Mouse (Mus musculus): Measurements from ENCODE around the gene Ccdc117.
"Not testable (repeated sequence)": the region's sequence is repeated elsewhere in the genome, so short reads cannot be mapped to it uniquely, and the experiment has no call there.

Gene Ccdc117

DNA sequence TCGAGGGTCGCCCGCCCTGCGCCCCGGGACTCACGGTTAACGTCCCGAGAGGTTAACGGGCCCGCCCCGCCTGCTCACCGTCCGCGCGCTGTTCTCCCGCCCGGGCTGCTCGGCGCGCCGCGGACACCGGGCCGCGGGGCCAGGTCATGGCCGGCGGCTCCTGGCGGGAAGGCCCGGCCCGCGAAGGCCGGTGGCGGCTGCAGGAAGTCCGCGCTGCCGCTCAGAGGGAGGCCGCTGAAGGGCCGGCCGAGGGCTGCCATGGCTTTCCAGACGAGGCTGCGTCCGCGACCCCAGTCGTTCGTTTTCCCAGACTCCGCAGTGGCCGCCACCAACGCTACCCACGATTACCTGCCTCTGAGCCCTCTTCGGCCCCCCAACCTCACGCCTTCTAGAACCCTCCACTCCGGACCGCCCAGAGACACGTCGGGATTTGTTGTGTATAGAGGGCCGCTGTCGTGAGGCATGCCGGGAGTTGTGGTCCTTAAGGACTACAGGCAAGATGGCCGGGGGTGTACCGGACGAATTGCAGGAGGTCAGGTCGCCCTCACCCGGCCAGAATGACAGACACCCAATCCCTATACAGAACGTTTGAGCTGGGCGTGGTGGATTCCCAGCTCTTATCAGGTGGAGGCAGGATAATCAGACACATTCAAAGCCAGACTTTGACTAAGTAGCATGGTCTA, at the start of gene Ccdc117:
Gene Ccdc117 (minus strand): TSS at position 389 of the 683 bp plus-strand sequence.
- DNase-seq (ENCODE audit: low spot score in 2 of 2) = peak; percentile 80 to 83

DNA sequence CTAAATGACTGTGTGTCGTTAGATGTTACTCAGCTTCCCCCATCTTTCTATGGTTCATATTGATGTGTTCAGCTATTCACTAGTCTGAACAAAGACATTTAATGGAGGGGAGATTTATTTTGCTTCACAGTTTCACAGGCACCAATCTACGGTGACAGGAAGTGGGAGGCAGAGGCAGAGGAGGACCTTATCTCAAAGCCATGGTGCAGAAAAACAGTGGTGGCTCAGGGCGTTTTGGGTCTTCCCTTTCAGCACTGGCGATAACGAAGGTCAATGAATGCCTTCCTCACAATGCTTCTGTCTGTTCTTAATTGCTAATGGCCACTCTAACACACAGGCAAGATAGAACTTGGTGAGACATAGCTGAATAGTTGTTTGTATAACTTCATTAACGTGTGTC, 33.1 kb upstream of the Ccdc117 start:
- no peak for DNase-seq (ENCODE audit: low spot score in 2 of 2)

DNA sequence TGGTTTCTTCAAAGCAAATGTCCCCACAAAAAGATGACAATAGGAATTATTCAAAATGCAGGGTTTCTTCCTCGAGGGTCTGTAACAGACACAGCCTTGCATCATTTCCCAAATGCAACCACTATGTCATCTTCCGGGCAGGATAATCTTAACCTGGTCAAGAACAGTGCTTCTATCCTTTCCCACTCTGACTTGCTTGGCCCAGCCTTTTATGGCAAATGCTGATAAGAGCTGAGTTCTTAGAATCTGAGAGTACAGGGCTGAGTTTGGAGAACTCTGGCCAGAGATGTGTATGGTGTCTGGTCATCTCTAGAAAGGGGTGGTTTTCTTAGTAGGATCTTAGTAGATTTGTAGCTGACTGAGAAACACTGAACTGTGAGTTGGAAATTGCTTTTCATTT, 31.8 kb upstream of the Ccdc117 start:
- no peak for DNase-seq (ENCODE audit: low spot score in 2 of 2)

DNA sequence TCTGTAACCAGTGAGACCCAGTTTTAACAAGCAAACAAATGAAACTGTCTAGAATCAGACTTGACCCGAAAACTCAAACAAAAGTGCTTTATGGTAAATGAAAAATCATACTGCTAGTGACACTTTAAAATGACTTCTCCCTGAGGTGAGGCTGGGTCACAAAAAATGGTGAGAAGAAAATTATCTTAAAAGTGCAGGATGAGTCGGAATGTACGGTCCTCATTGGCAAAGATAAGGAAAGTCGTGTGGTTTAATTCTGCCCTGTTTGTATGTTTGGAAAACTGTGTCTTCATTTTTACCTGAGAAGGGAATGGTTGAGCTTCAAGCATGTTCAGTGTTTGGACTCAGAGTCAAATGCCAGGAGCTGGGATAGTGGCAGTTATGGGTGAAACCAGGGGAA, 29.9 kb upstream of the Ccdc117 start:
- no peak for DNase-seq (ENCODE audit: low spot score in 2 of 2)

DNA sequence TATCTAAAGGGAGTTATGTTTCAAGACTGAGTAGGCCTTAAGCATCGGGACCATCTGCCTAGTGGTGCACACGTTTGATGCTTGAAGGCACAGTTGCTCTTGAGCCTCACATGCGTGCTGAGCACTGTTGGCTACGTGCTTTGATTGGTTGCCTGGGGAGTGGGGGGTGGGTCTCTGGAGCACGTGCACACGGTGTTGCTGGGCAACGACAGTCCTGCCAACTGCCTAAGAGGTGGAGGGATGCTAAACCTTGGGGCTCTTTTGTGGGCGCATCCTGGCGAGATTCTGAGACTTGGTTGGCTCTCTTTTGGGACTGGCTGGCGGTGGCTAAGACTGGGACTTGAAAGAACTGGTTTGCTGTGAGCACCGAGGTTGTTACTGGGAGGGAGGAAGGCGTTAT, 27.5 kb upstream of the Ccdc117 start, which contains the start of gene Ankrd36:
Gene Ankrd36 (plus strand): TSS at position 211 of the 400 bp plus-strand sequence.
- no peak for DNase-seq (ENCODE audit: low spot score in 2 of 2)

DNA sequence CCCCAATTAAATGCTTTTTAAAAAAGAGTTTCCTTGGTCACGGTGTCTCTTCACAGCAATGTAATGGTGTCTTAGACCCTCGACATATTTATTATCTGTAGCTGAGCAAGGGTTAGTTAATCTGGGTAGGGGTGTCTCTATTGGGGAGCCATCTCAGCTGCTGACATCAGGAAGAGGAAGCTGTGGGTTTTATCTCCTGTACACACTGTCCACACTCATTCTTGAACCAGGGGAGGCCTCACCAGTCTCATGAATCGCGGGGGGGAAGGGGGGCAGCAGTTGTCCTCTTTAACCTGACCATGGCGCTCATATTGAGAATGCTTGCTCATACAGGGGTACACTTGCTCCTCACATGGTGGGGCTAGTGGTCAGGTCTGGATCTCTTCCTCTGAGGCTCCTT, 26.1 kb upstream of the Ccdc117 start:
- DNase-seq (ENCODE audit: low spot score in 2 of 2) = no peak

DNA sequence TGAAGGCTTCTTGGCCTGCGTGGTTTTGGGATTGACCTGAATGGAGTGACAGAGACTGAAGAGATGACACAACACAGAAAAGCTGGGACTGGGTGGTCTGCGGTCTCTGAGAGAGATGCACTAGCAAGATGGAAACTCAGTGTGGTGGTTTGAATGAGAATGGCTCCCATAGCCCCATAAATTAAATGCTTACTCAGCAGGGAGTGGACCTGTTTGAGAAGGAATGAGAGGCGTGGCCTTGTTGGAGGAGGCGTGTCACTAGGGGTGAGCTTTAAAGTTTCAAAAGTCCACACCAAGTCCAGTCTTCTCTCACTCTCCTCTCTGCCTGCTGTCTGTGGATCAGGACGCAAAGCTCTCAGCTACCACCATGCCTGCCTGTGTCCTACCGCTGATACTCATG, 25.7 kb upstream of the Ccdc117 start:
- DNase-seq (ENCODE audit: low spot score in 2 of 2) = no peak

DNA sequence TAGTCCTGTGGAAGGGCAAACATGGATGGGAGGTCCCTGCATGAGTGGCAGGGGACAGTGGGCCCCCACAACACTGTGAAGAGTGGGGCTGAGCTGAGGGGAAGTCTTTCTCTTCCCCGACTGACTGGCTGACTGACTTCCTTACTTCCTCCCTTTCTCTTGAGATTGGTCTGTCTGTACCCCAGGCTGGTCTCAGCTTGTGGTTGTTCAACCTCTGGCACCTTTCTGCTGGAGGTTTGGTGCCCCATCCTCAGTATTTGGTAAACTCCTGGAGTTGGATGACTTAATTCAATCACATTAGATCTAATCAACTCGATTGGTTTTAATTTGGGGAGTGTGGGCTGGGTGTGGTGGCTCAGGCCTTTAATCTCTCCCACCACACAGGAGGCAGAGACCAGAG, 24.5 kb upstream of the Ccdc117 start:
- no peak for DNase-seq (ENCODE audit: low spot score in 2 of 2)

DNA sequence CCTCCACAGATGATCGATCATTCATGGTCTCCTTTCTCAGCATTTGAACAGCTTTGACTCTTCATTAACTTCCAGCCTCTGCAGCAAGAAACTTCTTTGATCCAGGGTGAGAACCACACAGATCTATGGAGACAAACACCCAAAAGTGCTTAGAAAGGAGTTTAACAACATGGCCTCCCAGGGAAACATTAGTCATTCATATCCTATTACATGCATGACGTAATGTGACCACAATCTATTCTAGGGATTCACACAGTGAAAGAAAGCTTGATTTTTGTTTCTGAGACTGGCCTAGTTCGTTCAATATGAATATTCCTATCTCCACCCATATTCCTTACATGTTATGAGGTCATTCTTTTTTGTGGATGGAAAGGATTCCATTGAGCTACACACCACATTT, 23.6 kb upstream of the Ccdc117 start:
- DNase-seq (ENCODE audit: low spot score in 2 of 2) = no peak

DNA sequence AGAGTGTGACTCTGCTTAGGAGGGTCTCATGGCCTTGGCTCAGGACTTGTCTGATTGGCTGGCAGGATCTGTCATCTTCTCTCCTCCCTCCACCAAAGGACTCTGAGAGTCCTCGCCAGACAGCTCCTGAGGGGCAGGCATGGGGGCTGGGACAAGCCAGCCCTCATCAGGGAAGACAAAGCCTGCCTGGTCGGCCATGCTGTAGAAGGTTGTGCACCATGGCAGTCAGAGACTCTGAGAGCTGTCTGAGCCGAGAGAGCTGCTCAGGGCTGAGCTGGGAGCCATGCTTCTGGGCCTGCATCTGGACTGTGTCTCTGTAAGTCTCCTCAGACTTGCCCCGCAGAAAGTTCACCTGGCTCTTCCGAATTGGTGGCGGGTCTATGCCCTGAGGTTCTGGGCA, 21.9 kb upstream of the Ccdc117 start:
- DNase-seq (ENCODE audit: low spot score in 2 of 2) = no peak

DNA sequence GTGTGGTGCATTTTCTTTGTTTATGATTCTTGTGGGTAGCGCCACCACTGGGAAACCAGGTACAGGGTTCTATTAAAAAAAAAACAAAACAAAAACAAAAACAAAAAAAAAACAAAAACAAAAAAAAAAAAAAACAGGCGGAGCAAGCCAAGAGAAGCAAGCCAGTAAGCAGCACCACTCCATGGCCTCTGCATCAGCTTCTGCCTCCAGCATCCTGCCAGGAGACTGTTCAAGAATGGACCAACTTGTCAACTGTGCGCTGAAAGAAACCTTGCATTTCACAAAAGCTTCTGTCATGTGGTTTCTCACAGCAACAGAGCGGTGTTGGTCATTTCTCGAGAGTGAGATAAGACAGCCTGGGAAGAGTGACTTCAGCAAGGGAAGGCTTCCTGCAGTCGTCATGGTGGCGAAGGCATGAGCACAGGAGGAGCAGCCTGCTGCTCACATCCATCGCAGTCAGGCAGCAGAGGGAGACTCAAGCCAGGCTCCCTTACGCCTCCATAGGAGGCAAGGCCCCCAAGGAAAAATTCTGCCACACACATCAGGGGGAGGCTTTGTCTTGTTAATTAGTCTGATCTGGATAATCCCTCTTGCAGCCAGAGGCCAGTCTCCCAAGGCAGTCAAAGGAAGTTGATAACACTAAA, 20.8 kb upstream of the Ccdc117 start:
- no peak for DNase-seq (ENCODE audit: low spot score in 2 of 2)

DNA sequence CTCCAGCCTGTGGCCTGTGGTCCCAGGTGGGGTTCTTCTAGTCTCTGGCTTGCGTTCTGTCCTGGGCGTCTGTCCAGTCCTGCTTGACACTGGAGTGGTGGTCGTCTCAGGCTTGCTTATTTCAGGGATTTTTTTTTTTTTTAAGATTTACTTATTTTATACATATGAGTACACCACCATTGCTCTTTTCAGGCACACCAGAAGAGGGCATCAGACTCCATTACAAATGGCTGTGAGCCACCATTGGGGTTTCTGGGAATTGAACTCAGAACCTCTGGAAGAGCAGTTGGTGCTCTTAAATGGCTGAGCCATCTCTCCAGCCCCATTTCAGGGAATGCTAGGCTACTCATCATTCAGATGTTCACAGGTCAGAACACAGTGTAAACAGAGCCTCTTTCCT, 18.3 kb upstream of the Ccdc117 start:
- no peak for DNase-seq (ENCODE audit: low spot score in 2 of 2)

DNA sequence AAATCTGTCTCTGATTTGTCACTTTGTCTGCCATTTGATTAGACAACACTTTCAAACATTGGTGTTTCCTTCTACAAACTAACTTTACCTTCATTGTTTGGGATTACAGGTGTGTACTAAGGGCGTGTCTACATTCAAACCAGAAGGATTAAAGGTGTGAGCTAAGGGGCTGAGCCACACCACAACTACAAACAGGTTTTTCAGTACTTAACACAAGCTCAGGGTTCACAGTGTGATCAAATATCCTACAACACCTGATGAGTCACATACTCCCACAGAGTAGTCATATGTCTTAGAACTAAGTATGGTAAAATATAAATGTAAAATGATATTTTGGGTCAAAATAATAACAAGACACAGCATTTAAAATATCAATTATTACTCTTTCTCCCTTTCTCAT, 9.9 kb upstream of the Ccdc117 start:
- DNase-seq (ENCODE audit: low spot score in 2 of 2) = no peak

DNA sequence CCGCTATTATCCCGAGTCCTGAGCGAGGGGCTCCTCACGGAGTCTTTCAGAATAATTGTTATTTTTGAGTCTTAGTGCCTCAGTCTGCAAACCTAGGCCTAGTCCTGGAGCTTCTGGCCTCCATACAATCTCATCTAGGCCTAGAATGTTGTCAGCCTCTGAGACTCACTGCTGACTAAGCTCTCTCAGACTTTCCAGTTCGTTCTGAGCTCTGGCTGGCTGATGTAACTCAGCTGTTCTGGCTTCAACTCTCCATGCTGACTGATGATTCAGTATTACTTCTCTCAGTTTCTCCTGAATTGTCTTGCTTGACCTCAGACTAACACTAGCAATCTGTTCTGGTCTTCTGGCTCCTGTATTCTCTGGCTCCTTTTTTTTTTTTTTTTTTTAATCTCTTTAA, 9.4 kb upstream of the Ccdc117 start:
- DNase-seq (ENCODE audit: low spot score in 2 of 2) = no peak

DNA sequence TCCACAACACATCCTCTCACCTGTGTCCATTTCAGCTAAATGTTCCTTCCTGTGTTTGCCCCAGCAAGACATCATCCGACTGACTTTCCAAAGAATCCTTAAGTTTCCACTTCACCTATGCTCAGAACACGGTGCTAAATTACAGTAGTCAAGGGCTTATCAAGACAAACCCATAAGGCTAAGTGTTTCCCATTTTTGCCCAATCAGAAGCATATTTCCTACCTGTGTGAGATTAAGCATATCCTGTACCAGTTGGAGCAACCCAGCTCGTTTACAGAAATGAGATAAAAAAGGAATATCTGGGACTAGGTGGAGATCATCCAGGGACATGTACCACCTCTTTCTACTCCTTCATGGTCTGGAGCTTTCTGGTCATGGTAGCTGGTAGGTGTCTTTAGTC, 4.7 kb upstream of the Ccdc117 start:
- no peak for DNase-seq (ENCODE audit: low spot score in 2 of 2)

DNA sequence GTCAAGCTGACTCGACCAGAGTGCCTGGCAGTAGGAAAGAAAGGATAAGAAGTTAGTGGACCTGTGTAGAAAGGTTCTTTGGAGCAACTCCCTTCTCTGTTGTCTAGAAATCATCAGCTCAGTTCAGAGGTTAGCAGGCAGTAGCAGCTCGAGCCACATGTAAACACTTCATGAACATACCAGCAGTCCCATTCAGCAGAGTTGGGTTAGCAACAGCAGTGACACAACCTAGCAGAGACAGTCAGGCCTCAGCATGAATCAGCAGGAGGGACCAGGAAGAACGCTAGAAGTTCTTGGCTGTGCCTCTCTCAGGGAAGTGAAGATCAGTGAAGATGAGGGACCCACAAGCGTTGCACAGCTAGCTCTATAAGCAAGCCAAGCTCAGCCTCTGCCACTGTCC, 3.5 kb upstream of the Ccdc117 start:
- DNase-seq (ENCODE audit: low spot score in 2 of 2) = no peak

DNA sequence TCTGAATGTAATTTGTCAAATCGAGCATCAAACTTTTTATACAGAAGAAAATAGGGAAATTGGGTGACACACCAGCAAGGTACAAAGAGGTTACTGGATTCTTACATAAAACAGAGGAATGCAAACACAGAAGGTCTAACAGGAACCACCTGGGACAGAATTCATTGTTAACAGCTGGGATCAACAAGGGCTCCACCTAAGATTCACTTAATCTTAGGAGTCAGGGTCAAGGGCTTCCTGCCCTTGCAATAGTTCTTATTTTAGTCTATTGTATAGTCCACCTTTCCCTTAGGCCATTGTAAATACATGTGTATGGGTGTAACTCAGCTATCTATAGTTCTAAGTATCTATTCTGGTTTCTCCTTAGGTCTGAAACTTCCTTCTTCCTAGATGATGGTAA, 2.7 kb upstream of the Ccdc117 start:
- DNase-seq (ENCODE audit: low spot score in 2 of 2) = not testable (repeated sequence)

DNA sequence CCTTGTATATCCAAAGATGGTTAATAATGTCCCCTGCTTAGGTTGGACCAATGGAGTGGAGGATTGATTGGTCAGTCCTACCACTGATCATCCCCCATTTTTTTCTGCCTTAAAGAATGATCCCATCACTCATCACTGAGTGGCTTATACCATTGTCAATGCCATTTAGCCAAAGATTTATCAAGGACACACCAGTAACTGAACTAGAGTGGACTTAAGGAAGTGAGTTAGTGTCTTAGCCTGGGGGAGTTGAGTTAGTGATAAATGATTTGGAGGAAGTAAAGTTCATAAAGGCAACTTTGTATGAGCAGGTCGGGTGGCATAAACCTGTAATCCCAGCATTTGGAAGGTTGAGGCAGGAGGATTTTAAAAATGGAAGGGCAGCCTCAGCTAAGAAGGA, 1.3 kb upstream of the Ccdc117 start:
- no peak for DNase-seq (ENCODE audit: low spot score in 2 of 2)

DNA sequence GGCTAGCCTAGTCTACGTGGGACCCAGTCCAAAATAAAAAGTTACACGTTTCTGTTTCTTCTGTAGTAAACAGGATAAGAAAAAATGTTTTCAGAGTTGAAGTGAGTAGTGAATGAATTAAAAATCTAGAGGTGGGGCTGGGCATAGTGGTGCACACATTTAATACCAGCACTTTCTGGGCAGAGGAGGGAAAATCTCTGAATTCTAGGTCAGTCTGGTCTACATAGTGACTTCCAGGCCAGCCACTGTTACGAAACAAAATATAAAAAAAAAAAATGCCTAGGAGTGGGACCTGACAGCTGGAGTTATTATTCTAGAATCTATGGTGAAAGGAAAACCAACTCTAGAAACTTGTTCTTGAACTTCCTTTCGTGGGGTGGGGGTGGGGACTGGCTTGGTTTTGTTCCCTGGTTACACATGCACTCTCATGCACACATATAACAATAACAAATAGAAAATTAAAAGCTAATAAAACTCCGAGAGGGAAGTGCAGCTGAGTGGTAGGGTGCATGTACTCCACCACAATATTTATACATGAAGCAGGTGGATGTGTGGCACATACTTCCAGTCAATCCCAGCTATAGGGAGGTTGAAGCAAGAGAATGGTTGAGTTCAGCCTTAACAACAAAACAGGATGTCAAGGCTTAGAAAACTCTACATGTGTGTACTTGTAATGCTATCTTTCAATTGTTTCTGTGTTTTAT, 647 bp upstream of the Ccdc117 start:
- no peak for DNase-seq (ENCODE audit: low spot score in 2 of 2)

DNA sequence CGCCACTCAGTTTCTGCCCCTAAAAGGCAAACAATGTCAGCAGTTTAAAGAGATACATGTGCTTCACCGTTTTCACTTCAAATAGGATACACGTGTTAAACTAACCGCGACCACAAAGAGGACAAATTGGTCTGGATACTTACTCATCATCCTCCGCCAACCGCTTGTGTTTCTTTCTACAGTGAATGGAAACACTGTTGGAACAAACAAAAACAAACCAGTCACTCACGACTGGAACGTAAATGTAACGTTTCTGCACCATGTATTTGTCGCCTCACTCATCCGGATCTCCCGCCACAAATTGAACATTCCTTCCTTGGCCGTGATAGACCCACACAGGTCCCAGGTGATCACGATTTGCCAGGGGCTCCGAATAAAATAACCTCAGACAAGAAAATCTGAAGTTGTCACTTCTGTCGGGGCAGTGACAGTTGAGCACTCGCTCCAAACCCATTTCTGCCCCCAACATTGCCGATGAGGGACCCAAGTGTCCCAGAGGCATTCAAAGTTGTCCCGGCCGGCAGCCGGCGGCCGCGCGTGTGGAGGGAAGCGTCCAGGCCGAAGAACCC, 673 bp downstream of the Ccdc117 start:
- peak; percentile 35 to 59 for DNase-seq (ENCODE audit: low spot score in 2 of 2)

DNA sequence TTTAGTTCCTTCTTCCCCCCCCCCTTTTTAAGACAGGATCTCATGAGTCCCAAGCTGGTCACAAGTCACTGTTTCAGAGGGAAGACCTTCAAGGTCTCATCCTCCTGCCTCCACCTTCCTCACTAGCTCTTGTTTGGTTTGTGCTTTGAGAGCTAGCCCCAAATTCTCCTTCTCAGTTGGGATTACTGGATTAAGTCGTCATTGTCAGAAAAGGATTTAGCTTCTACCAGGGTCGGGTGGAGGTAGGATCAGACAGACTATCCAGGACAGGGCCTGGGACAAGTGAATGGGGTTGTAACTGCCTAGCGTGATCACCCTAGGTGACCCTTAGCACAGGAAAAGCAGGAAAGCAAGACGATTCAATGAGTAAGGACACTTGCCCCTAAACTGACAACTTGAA, 1.7 kb downstream of the Ccdc117 start:
- no peak for DNase-seq (ENCODE audit: low spot score in 2 of 2)

DNA sequence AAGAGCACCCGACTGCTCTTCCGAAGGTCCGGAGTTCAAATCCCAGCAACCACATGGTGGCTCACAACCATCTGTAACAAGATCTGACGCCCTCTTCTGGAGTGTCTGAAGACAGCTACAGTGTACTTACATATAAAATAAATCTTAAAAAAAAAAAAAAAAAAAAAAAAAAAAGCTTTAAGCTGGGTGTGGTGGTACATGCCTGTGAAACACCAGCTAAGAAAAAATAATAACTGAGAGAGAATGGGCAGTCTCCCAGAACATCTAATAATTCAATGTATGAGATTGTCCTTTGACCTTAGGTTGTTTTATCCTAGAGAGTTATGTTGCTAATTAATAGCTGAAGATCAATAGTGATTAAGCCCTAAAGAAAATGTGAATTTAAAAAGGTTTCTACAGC, 4.5 kb downstream of the Ccdc117 start:
- DNase-seq (ENCODE audit: low spot score in 2 of 2) = not testable (repeated sequence)

DNA sequence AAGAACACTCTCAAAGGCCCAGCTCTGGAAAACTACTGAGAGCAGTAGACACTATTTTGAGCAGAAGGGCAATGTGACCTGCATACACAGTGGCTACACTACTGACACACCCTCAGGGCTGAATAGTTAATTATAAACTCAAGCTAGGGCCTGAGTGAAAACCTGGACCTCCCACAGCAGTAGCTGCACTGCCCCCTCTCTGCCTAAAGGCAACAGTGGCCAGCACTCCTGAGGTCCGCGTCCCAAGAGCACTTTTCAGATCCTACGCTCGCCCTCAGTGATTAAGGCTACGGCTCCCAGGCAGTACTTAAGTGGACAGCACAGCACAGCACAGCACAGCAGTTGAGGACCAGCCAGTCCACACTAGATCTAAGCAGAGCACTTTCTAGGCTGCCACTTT, 8.9 kb downstream of the Ccdc117 start:
- DNase-seq (ENCODE audit: low spot score in 2 of 2) = no peak

Measured in natural killer cell, adult 2 months (primary cell).